Mouse (Mus musculus): Measurements from ENCODE around the gene Vwc2l.

DNA sequence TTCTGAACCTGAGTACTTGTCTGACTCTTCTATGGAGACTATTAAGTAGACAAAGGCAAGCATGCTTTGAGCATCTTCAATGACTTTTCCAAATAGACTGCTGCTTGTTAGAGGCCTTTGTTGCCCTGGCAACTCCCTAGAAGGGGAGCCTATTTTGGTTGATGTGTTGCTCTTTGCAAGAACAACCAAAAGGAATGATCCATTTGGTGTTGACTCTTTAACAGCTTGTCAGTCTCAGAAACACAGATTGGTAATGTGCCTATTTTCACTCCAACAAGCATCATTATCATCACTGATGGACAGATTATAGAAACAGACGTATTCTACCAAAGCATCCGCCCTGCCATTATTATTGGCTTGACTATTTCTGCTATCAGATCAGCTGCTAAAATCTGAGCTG, 181.9 kb downstream of the Vwc2l start:
- TF ChIP-seq POLR2A (IDR thresholded peaks at IDR 0.05; ENCODE audit: extremely low read depth, insufficient read depth, low read length): no peak
- TF ChIP-seq CTCF (IDR thresholded peaks at IDR 0.05; ENCODE audit: extremely low read depth, insufficient read depth, low read length): no peak
